Mouse (Mus musculus) liver, postnatal 0 days (tissue): ENCODE results near the gene Trappc11.

ENCODE experiments used
- CTCF ChIP-seq: sonication (generic); IDR thresholded peaks from 2 replicates; pipeline ENCODE4 v1.5.1; 2016; ENCODE audit warnings: antibody characterized with exemption, low read depth
- EP300 ChIP-seq: IDR thresholded peaks from 2 replicates; pipeline ENCODE4 v1.6.1; 2016; ENCODE audit warnings: antibody characterized with exemption, low read depth, mild to moderate bottlenecking

DNA sequence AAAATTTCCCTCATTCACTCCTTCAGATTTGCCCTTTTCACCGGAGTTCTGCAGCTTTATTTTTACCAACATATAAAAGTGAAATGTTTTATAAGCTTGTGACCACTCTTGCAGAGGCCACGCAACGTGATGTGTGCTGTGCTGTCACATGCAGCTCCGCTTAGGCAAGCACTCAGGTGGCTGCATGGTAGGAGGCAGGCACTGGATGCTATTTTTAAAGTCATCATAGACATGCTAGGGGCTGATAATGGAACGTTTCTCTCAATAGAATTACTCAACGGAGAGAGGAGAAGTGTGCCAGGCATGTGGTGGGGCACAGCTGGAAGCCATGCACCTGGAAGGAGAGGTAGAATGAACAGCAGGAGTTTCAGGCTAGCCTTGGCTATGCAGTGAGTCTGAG lies 37.8 kb downstream of the Trappc11 start:
- no peak for TF ChIP-seq CTCF
- TF ChIP-seq EP300, result no peak
